Mouse (Mus musculus): ENCODE results near the gene Rbmy.
"Not testable (repeated sequence)": the region's sequence is repeated elsewhere in the genome, so short reads cannot be mapped to it uniquely, and the experiment has no call there.

Gene Rbmy

GRCm38 (mm10) chrY:2830380-2830779, at the start of gene Rbmy, which contains the start of gene Gm10256:
Rbmy (plus strand) TSS chrY:2830680.
Gm10256 (plus strand) TSS chrY:2830699.
- DNase-seq = not testable (repeated sequence)

- not testable (repeated sequence) for DNase-seq
These were observed 34.4 kb upstream of the Rbmy start, which contains the start of gene Gm4064 for GRCm38 (mm10) chrY:2796105-2796504. Gm4064 (minus strand) TSS chrY:2796205.
